Mouse (Mus musculus) ES-E14 (cell line): Measurements from ENCODE around the gene Elfn1.

Experiments
- HCFC1 ChIP-seq: IDR thresholded peaks from 2 replicates; pipeline ENCODE4 v1.6.1; 2012; ENCODE audit warnings: low read length, inconsistent platforms, borderline replicate concordance; ENCODE audit not compliant: insufficient read depth
- MAFK ChIP-seq: IDR thresholded peaks from 2 replicates; pipeline ENCODE4 v1.6.1; 2014; ENCODE audit warnings: mild to moderate bottlenecking, low read depth, low read length, inconsistent platforms; ENCODE audit not compliant: insufficient read depth
- ZC3H11A ChIP-seq: IDR thresholded peaks from 2 replicates; pipeline ENCODE4 v1.6.1; 2012; ENCODE audit warnings: low read depth, mild to moderate bottlenecking, inconsistent platforms, low read length, borderline replicate concordance
- ZNF384 ChIP-seq: IDR thresholded peaks from 2 replicates; pipeline ENCODE4 v1.6.1; 2012; ENCODE audit warnings: low read depth, low read length, inconsistent platforms

DNA sequence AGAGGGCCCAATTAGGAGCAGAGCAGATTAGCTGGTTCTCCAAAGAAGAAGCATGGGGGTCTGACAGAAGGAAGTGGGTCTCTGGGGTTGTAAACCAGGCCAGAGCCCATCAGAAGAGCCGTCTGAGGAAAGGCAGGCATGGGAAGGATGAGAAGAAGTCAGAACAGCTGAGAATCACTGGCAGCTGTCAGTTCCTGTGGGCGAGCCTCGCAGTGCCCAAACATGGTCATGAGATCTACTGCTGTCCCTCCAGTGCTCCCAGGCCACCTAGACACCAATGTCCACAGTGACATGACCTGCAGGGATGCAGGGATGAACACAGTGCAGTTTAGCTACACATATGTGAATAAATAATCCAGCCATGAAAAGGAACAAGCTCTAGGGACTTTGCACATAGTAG lies 102.7 kb downstream of the Elfn1 start:
- TF ChIP-seq HCFC1: no peak
- TF ChIP-seq ZNF384: no peak
- TF ChIP-seq ZC3H11A: no peak
- TF ChIP-seq MAFK: no peak
